Comparison of ENCODE assay signal across 22 mouse cellular contexts in genomic region chr12:76924904-76925604, GRCm38 (mm10). TPM values are rescaled to one million over a fixed set of nuclear protein-coding genes. Genes with fewer than 3 reads are reported as not detected.
DNase-seq lines count a peak whose midpoint lies in the region; ATAC-seq and TF ChIP-seq lines count a peak whose summit lies in the region.
"Had no signal": no experiment of that assay in that cellular context is flagged by ENCODE, and none has a peak within 500 bp of the region (broad histone marks: within the 10 kb centered on the region; RNA-seq: fewer than 3 reads in every experiment).

No protein-coding gene starts in this region.

- H3K4me2 ChIP-seq in hindbrain, postnatal 0 days (ENCODE audit: low read depth, low read length) = no peak overlapping the region
- H3K4me2 ChIP-seq: heart, embryonic 12.5 days; hindbrain, embryonic 13.5 days; limb, embryonic 12.5 days; liver, embryonic 12.5 days; neural tube, embryonic 12.5 days had no signal

- DNase-seq in gastrocnemius, adult 2 months = peak; percentile 54
- DNase-seq in gastrocnemius, postnatal 25 days = no peak
- peak; percentile 70 for DNase-seq in cerebellum, adult 11 months
- DNase-seq in cerebellum, postnatal 10 days = peak; percentile 76 to 81
- DNase-seq in spleen, postnatal 4 days (ENCODE audit: low spot score in 2 of 2) = no peak
- DNase-seq in hindbrain, postnatal 0 days (ENCODE audit: low spot score) = no peak
- DNase-seq: adrenal gland, adult 8-10 months; B cell, adult 2 months; heart, postnatal 14 days; kidney, adult 9 months; lung, adult 2 months had no signal

- intact Hi-C loops in gastrocnemius, adult 2 months (cut with DNase I) = no loop called here

- peaks cover 8% of the 10 kb centered on the region; the same call in 1 of the 2 replicates for H3K36me3 ChIP-seq in hindbrain, postnatal 0 days (ENCODE audit: insufficient read depth, low read length)

- peak overlapping the region; percentile 73 for H3K27ac ChIP-seq in gastrocnemius, adult 2 months
- no peak overlapping the region for H3K27ac ChIP-seq in hindbrain, postnatal 0 days
- H3K27ac ChIP-seq: hindbrain, embryonic 13.5 days; limb, embryonic 12.5 days; liver, embryonic 12.5 days; midbrain, embryonic 10.5 days; neural tube, embryonic 12.5 days had no signal

- H3K4me1 ChIP-seq in hindbrain, postnatal 0 days (ENCODE audit: insufficient read depth, low read length) = no peaks in the 10 kb centered on the region
- H3K4me1 ChIP-seq: limb, embryonic 12.5 days; neural tube, embryonic 12.5 days had no signal

- WGBS in hindbrain, postnatal 0 days = 88% methylated on average over 10 of the region's 10 CpGs

- no peak for TF ChIP-seq CTCF in gastrocnemius, adult 2 months (IDR thresholded peaks at IDR 0.05)
- no peak for TF ChIP-seq CTCF in hindbrain, postnatal 0 days (IDR thresholded peaks at IDR 0.05; ENCODE audit: low read depth)

- no peak overlapping the region for H3K9ac ChIP-seq in hindbrain, postnatal 0 days (replicated peaks; ENCODE audit: low read length)
- H3K9ac ChIP-seq: heart, embryonic 12.5 days; hindbrain, embryonic 13.5 days; limb, embryonic 12.5 days; liver, embryonic 12.5 days; neural tube, embryonic 12.5 days had no signal

- no peaks in the 10 kb centered on the region for H3K27me3 ChIP-seq in hindbrain, postnatal 0 days (ENCODE audit: insufficient read depth, low read length)
- H3K27me3 ChIP-seq: heart, embryonic 12.5 days; hindbrain, embryonic 13.5 days; limb, embryonic 12.5 days; liver, embryonic 12.5 days; neural tube, embryonic 12.5 days; Patski had no signal

- H3K4me3 ChIP-seq in gastrocnemius, adult 2 months = no peak overlapping the region
- H3K4me3 ChIP-seq in hindbrain, postnatal 0 days (ENCODE audit: low read length) = no peak overlapping the region
- H3K4me3 ChIP-seq: erythroblast, embryonic 14.5 days; heart, embryonic 12.5 days; hindbrain, embryonic 13.5 days; limb, embryonic 12.5 days; liver, embryonic 12.5 days; midbrain, embryonic 10.5 days; neural tube, embryonic 12.5 days had no signal

- ATAC-seq in megakaryocyte progenitor cell, adult 5-6 weeks (replicated peaks; ENCODE audit: poor library complexity) = peak; percentile 88
- no peak for ATAC-seq in erythroblast, adult 5-6 weeks (replicated peaks; ENCODE audit: low FRiP score, poor library complexity, severe bottlenecking)
- ATAC-seq in hindbrain, postnatal 0 days = no peak
- ATAC-seq: forebrain, embryonic 14.5 days; liver, embryonic 12.5 days; Patski had no signal

- no peaks in the 10 kb centered on the region for H3K9me3 ChIP-seq in hindbrain, postnatal 0 days (ENCODE audit: low read length)
- H3K9me3 ChIP-seq: hindbrain, embryonic 13.5 days; limb, embryonic 12.5 days; liver, embryonic 12.5 days; midbrain, embryonic 10.5 days; neural tube, embryonic 12.5 days had no signal

RNA-seq across cellular contexts. Expression of gene Max, which starts 36.9 kb away (rescaled TPM):
- total RNA-seq in gastrocnemius, adult 2 months (2021) = 10 to 100 TPM; 40.4 to 43.8 TPM
- total RNA-seq in gastrocnemius, postnatal 25 days (2021) = 10 to 100 TPM; 24.5 to 26.8 TPM
- total RNA-seq in megakaryocyte progenitor cell, adult 5-6 weeks (2015) = 114 and 116 TPM in 2 replicates
- total RNA-seq in megakaryocyte progenitor cell, adult 5-6 weeks (2017) = 100 and 122 TPM in 2 replicates
- total RNA-seq in erythroblast, adult 5-6 weeks (2015; ENCODE audit: low replicate concordance) = 56.6 and 89.2 TPM in 2 replicates
- total RNA-seq in erythroblast, adult 5-6 weeks (2017; ENCODE audit: low replicate concordance) = 62.9 and 210 TPM in 2 replicates
- 44.0 and 60.1 TPM in 2 replicates for total RNA-seq in hindbrain, postnatal 0 days (2014; rRNA removed)
- polyA plus RNA-seq in hindbrain, postnatal 0 days (2015; fragmentation: Nextera tagmentation; extraction: Ambion mirVana) = 18.2 TPM in 2 replicates

Comparison
In these comparisons a context has a peak if more than half of its experiments do, and no peak if none do; other contexts are left out.
1. DNase-seq: peak in gastrocnemius, adult 2 months (single experiment), cerebellum, adult 11 months (single experiment) and cerebellum, postnatal 10 days (2 of 2); none in gastrocnemius, postnatal 25 days (single experiment), spleen, postnatal 4 days (0 of 2) and hindbrain, postnatal 0 days (single experiment).